Mouse (Mus musculus): Measurements from ENCODE around the gene Sema3a. TPM values are rescaled to one million over a fixed set of nuclear protein-coding genes. Genes with fewer than 3 reads are reported as not detected.

Sema3a gene
- polyA plus RNA-seq, 1 experiment from 2014 or later = 13.3 TPM

GRCm38 (mm10) chr5:13421276-13421925 lies 296.2 kb downstream of the Sema3a start:
- DNase-seq (ENCODE audit: low spot score) (no peak), ATAC-seq (replicated peaks; ENCODE audit: low FRiP score) (no peak)
- H3K4me3 ChIP-seq (ENCODE audit: low read depth, low read length) = no peak overlapping the region
- no peak overlapping the region for H3K27ac ChIP-seq (ENCODE audit: low read depth, low read length)
- H3K4me2 ChIP-seq = no peak overlapping the region
- H3K9ac ChIP-seq (ENCODE audit: low read depth, low read length) = no peak overlapping the region
- H3K36me3 ChIP-seq (ENCODE audit: control insufficient read depth, insufficient read depth, low read length) = no peaks in the 10 kb centered on the region
- no peaks in the 10 kb centered on the region for H3K4me1 ChIP-seq (replicated peaks; ENCODE audit: control insufficient read depth, insufficient read depth, low read length)
- no peaks in the 10 kb centered on the region for H3K9me3 ChIP-seq (ENCODE audit: control insufficient read depth, low read length)
- WGBS = 73% methylated on average over 5 of the region's 5 CpGs
- no peaks in the 10 kb centered on the region for H3K27me3 ChIP-seq (replicated peaks; ENCODE audit: control insufficient read depth, insufficient read depth, low read length)

GRCm38 (mm10) chr5:13428702-13429101 lies 303.5 kb downstream of the Sema3a start:
- ATAC-seq (replicated peaks; ENCODE audit: low FRiP score) (no peak), DNase-seq (ENCODE audit: low spot score) (no peak)
- H3K4me2 ChIP-seq = no peak overlapping the region
- no peak overlapping the region for H3K4me3 ChIP-seq (ENCODE audit: low read depth, low read length)
- H3K27ac ChIP-seq (ENCODE audit: low read depth, low read length) = no peak overlapping the region
- H3K4me1 ChIP-seq (replicated peaks; ENCODE audit: control insufficient read depth, insufficient read depth, low read length) = no peaks in the 10 kb centered on the region
- H3K9ac ChIP-seq (ENCODE audit: low read depth, low read length) = no peak overlapping the region
- H3K27me3 ChIP-seq (replicated peaks; ENCODE audit: control insufficient read depth, insufficient read depth, low read length) = no peaks in the 10 kb centered on the region
- H3K36me3 ChIP-seq (ENCODE audit: control insufficient read depth, insufficient read depth, low read length) = no peaks in the 10 kb centered on the region
- H3K9me3 ChIP-seq (ENCODE audit: control insufficient read depth, low read length) = no peaks in the 10 kb centered on the region
- 60% methylated on average over 1 of the region's 1 CpGs for WGBS

GRCm38 (mm10) chr5:13431827-13432226 lies 306.6 kb downstream of the Sema3a start:
- 75% methylated on average over 2 of the region's 2 CpGs for WGBS
- Histone ChIP-seq H3K36me3 (ENCODE audit: control insufficient read depth, insufficient read depth, low read length) (no peaks in the 10 kb centered on the region), H3K27me3 (replicated peaks; ENCODE audit: control insufficient read depth, insufficient read depth, low read length) (no peaks in the 10 kb centered on the region), H3K9ac (ENCODE audit: low read depth, low read length) (no peak overlapping the region), H3K4me2 (no peak overlapping the region), H3K9me3 (ENCODE audit: control insufficient read depth, low read length) (no peaks in the 10 kb centered on the region), H3K4me3 (ENCODE audit: low read depth, low read length) (no peak overlapping the region), H3K27ac (ENCODE audit: low read depth, low read length) (no peak overlapping the region), H3K4me1 (replicated peaks; ENCODE audit: control insufficient read depth, insufficient read depth, low read length) (no peaks in the 10 kb centered on the region)
- DNase-seq (ENCODE audit: low spot score) (no peak), ATAC-seq (replicated peaks; ENCODE audit: low FRiP score) (no peak)

- ATAC-seq (replicated peaks; ENCODE audit: low FRiP score) (no peak), DNase-seq (ENCODE audit: low spot score) (no peak)
- Histone ChIP-seq H3K9me3 (ENCODE audit: control insufficient read depth, low read length) (no peaks in the 10 kb centered on the region), H3K27ac (ENCODE audit: low read depth, low read length) (no peak overlapping the region), H3K4me3 (ENCODE audit: low read depth, low read length) (no peak overlapping the region), H3K4me2 (no peak overlapping the region), H3K27me3 (replicated peaks; ENCODE audit: control insufficient read depth, insufficient read depth, low read length) (no peaks in the 10 kb centered on the region), H3K4me1 (replicated peaks; ENCODE audit: control insufficient read depth, insufficient read depth, low read length) (no peaks in the 10 kb centered on the region), H3K9ac (ENCODE audit: low read depth, low read length) (no peak overlapping the region), H3K36me3 (ENCODE audit: control insufficient read depth, insufficient read depth, low read length) (no peaks in the 10 kb centered on the region)
- 64% methylated on average over 3 of the region's 3 CpGs for WGBS
Observed at GRCm38 (mm10) chr5:13432574-13432973, 307.4 kb downstream of the Sema3a start.

- Histone ChIP-seq H3K27me3 (replicated peaks; ENCODE audit: control insufficient read depth, insufficient read depth, low read length) (no peaks in the 10 kb centered on the region), H3K36me3 (ENCODE audit: control insufficient read depth, insufficient read depth, low read length) (no peaks in the 10 kb centered on the region), H3K4me1 (replicated peaks; ENCODE audit: control insufficient read depth, insufficient read depth, low read length) (no peaks in the 10 kb centered on the region), H3K4me3 (ENCODE audit: low read depth, low read length) (no peak overlapping the region), H3K9me3 (ENCODE audit: control insufficient read depth, low read length) (no peaks in the 10 kb centered on the region), H3K9ac (ENCODE audit: low read depth, low read length) (no peak overlapping the region), H3K4me2 (no peak overlapping the region), H3K27ac (ENCODE audit: low read depth, low read length) (no peak overlapping the region)
- WGBS = 68% methylated on average over 2 of the region's 2 CpGs
- no peak for DNase-seq (ENCODE audit: low spot score)
- ATAC-seq (replicated peaks; ENCODE audit: low FRiP score) = no peak
Observed at GRCm38 (mm10) chr5:13433303-13433702, 308.1 kb downstream of the Sema3a start.

GRCm38 (mm10) chr5:13441112-13441511 lies 315.9 kb downstream of the Sema3a start:
- Histone ChIP-seq H3K27me3 (replicated peaks; ENCODE audit: control insufficient read depth, insufficient read depth, low read length) (no peaks in the 10 kb centered on the region), H3K9ac (ENCODE audit: low read depth, low read length) (no peak overlapping the region), H3K4me3 (ENCODE audit: low read depth, low read length) (no peak overlapping the region), H3K9me3 (ENCODE audit: control insufficient read depth, low read length) (no peaks in the 10 kb centered on the region), H3K4me2 (no peak overlapping the region), H3K36me3 (ENCODE audit: control insufficient read depth, insufficient read depth, low read length) (no peaks in the 10 kb centered on the region), H3K4me1 (replicated peaks; ENCODE audit: control insufficient read depth, insufficient read depth, low read length) (no peaks in the 10 kb centered on the region), H3K27ac (ENCODE audit: low read depth, low read length) (no peak overlapping the region)
- DNase-seq (ENCODE audit: low spot score) (no peak), ATAC-seq (replicated peaks; ENCODE audit: low FRiP score) (no peak)

GRCm38 (mm10) chr5:13460182-13461001 lies 335.2 kb downstream of the Sema3a start:
- H3K27me3 ChIP-seq (replicated peaks; ENCODE audit: control insufficient read depth, insufficient read depth, low read length) = no peaks in the 10 kb centered on the region
- 74% methylated on average over 1 of the region's 1 CpGs for WGBS
- no peaks in the 10 kb centered on the region for H3K36me3 ChIP-seq (ENCODE audit: control insufficient read depth, insufficient read depth, low read length)
- H3K4me1 ChIP-seq (replicated peaks; ENCODE audit: control insufficient read depth, insufficient read depth, low read length) = no peaks in the 10 kb centered on the region
- DNase-seq (ENCODE audit: low spot score) = no peak
- H3K4me3 ChIP-seq (ENCODE audit: low read depth, low read length) = no peak overlapping the region
- no peak overlapping the region for H3K27ac ChIP-seq (ENCODE audit: low read depth, low read length)
- H3K9ac ChIP-seq (ENCODE audit: low read depth, low read length) = no peak overlapping the region
- no peak overlapping the region for H3K4me2 ChIP-seq
- ATAC-seq (replicated peaks; ENCODE audit: low FRiP score) = no peak
- H3K9me3 ChIP-seq (ENCODE audit: control insufficient read depth, low read length) = no peaks in the 10 kb centered on the region

GRCm38 (mm10) chr5:13468856-13469255 lies 343.6 kb downstream of the Sema3a start:
- H3K4me3 ChIP-seq (ENCODE audit: low read depth, low read length) = no peak overlapping the region
- H3K27ac ChIP-seq (ENCODE audit: low read depth, low read length) = no peak overlapping the region
- no peaks in the 10 kb centered on the region for H3K9me3 ChIP-seq (ENCODE audit: control insufficient read depth, low read length)
- no peak overlapping the region for H3K9ac ChIP-seq (ENCODE audit: low read depth, low read length)
- DNase-seq (ENCODE audit: low spot score) (no peak), ATAC-seq (replicated peaks; ENCODE audit: low FRiP score) (no peak)
- H3K36me3 ChIP-seq (ENCODE audit: control insufficient read depth, insufficient read depth, low read length) = no peaks in the 10 kb centered on the region
- no peaks in the 10 kb centered on the region for H3K4me1 ChIP-seq (replicated peaks; ENCODE audit: control insufficient read depth, insufficient read depth, low read length)
- 77% methylated on average over 7 of the region's 7 CpGs for WGBS
- H3K27me3 ChIP-seq (replicated peaks; ENCODE audit: control insufficient read depth, insufficient read depth, low read length) = no peaks in the 10 kb centered on the region
- H3K4me2 ChIP-seq = no peak overlapping the region

GRCm38 (mm10) chr5:13469401-13469800 lies 344.2 kb downstream of the Sema3a start:
- Histone ChIP-seq H3K27me3 (replicated peaks; ENCODE audit: control insufficient read depth, insufficient read depth, low read length) (no peaks in the 10 kb centered on the region), H3K4me1 (replicated peaks; ENCODE audit: control insufficient read depth, insufficient read depth, low read length) (no peaks in the 10 kb centered on the region), H3K9ac (ENCODE audit: low read depth, low read length) (no peak overlapping the region), H3K36me3 (ENCODE audit: control insufficient read depth, insufficient read depth, low read length) (no peaks in the 10 kb centered on the region), H3K27ac (ENCODE audit: low read depth, low read length) (no peak overlapping the region), H3K4me3 (ENCODE audit: low read depth, low read length) (no peak overlapping the region), H3K9me3 (ENCODE audit: control insufficient read depth, low read length) (no peaks in the 10 kb centered on the region), H3K4me2 (no peak overlapping the region)
- DNase-seq (ENCODE audit: low spot score) (no peak), ATAC-seq (replicated peaks; ENCODE audit: low FRiP score) (no peak)
- WGBS = 69% methylated on average over 5 of the region's 5 CpGs
